Mouse (Mus musculus): ENCODE measurements around the gene Epha6.
"Not testable (repeated sequence)": the region's sequence is repeated elsewhere in the genome, so short reads cannot be mapped to it uniquely, and the experiment has no call there.

The Epha6 gene

DNA sequence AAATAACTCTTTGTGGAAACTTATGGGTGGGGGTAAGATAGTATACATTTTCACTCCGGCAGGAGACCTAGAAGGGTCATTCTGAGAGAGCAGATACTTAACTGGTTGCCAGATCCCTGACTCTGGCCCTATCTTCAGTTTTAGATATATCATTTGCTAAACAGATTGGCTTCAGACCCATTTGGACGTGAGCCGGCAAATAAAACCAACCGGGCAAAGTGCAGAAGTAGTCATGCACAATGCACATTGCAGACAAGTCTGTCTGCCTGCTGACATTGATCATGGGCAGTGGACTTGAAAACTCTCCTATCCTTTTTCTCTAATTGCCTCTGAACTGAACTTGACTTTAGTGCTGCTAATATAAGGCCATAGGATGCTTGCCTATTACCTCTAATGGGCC is 681.6 kb downstream of the Epha6 start:
- DNase-seq (ENCODE audit: low spot score): no peak

DNA sequence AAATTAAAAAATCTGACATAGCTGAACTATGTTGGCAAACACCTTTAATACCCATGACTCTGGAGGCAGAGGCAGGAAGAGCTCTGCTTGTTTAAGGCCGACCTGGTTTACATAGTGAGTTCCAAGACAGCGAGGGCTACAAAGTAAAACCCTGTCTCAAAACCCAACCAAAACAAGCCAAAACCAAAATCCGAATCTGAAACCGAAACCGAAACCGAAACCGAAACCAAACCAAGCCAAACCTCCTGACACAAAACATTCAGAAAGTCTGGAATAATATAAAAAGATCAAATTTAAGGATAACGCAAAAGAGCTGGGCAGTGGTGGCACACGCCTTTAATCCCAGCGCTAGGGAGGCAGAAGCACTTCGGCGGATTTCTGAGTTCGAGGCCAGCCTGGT is 725.3 kb downstream of the Epha6 start:
- no peak for DNase-seq (ENCODE audit: low spot score)

DNA sequence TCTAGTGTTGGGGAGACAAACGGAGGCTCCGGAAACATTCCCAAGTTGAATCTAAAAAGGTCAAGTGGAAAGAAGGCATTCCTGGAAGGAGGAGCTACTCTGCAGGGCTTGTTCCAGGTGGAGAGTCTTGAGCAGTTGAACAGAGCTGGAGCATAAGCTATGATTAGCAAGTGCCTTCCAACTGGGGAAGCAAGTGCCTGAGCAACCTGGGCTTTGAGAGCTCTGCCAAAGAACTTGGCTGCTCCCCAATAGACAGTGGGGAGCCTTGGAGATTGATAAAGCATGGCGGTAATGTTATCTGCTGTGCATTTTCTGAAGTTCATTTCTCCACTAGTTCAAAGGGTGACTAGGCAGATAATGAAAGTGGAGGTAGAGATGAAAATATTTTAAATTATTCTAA is 733.5 kb downstream of the Epha6 start:
- no peak for DNase-seq (ENCODE audit: low spot score)

DNA sequence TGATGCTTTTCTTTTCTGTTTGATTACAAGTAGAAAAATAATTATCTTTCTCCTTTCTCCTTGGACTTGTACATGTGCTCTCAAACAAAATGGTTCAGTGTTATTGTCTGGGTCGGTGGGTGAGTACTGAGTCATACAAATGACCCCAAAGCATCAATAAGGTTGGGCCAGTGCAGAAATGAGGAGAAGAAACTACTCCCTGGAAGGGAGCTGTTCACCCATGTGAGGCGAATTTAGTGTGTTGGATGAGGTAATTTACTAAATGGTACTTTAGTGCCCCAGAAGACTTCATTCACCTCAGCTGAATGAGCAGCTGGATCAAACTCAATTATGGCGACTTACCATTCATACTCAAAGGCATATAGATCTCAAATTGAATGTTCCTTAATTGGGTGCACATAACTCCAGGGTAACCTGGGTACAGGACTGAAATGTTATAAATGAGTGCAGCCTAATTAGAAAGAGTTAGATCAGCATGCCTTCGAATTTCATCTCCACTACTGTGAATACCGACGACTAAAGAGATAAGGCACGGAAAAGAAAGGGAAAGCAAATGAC is 751.1 kb downstream of the Epha6 start:
- DNase-seq (ENCODE audit: low spot score): no peak

DNA sequence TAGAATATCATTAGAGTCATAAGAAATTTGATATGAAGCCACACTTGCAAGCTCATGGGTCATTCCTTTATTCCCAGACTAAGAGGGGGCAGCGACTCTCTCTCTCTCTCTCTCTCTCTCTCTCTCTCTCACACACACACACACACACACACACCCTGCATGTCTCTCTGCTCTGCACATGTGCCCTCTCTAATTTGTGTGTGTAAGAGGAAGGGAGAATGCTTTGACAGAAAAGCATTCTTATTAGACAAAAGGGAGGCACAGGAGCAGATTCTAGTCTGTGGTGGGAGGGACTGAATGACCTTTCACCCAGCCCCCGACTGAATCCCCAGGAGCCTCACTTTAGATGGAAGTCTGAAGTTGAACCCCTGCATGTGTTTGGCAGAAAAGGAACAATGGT is 752.6 kb downstream of the Epha6 start:
- DNase-seq (ENCODE audit: low spot score): no peak

DNA sequence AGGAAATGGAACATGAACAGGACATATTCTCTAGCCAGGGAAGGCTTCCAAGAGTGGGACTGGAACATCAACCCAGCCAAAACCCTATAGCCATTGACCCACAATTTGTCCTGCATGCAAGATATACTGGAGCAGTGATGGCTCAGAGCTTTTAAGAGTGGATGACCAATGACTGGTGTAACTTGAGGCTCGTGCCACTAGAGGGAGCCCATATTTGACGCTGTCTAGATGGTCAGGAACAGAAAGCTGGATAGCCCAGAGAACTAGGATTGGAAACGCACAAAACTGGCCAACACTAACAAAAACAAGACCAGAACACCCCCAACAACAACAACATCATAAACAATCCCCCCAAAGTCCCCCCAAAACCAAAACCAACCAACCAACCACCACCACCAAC is 758.8 kb downstream of the Epha6 start:
- peak; percentile 43 for DNase-seq (ENCODE audit: low spot score)

DNA sequence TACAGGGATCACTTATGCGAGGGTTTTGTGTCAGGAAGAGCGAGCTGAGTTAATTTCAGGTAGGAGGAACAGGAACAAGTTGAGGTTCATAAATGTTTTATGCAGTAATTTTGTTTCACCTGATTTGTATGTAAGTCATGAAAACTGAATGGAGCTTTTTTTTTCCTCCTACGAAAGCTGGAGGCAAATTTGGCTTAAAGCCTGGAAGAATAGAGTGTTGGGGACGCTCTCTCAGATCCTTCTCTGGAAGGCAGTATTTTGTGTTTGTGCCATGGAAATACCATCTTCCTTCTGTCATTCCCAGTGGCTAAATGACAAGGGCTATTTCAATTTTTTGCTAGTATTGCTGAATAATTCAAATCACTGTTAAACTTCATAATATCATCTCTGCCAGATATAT is 768.6 kb downstream of the Epha6 start:
- no peak for DNase-seq (ENCODE audit: low spot score)

DNA sequence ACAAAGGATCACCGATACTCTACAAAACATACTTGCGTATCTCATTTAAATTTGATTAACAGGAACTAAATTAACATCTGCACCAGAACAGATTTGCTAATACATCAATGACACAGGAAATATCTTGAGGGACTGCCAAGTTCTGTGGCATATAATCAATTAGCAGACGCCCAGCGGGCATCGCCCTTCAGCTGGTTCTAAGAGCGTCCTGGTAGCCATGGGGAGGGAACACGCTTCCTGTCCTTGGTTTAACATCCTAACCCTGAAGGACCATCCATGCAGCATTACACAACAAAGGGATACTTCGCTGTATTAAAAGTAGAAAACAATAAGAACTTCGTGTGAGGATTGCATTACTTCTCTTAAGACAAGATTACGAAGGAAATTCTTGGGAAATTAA is 769.0 kb downstream of the Epha6 start:
- no peak for DNase-seq (ENCODE audit: low spot score)

DNA sequence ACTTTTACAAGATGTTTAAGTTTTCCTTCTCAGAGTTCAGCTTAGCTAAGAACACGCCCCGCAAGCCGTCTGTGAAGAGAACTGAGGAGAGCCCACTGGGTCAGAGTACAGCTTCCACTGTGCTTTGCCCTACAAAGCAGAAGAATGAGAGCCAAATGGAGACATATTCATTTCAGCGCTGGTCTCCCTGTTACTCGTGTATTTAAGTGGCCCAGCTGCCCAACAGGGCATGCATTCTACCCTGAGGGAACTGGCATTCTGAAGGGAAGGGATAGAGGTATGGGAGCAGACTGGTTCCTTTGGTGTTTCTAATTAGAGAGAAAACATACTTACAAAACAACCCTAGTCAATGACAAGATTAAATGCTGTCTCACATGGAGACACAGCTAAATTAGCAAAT is 772.9 kb downstream of the Epha6 start:
- DNase-seq (ENCODE audit: low spot score): no peak

DNA sequence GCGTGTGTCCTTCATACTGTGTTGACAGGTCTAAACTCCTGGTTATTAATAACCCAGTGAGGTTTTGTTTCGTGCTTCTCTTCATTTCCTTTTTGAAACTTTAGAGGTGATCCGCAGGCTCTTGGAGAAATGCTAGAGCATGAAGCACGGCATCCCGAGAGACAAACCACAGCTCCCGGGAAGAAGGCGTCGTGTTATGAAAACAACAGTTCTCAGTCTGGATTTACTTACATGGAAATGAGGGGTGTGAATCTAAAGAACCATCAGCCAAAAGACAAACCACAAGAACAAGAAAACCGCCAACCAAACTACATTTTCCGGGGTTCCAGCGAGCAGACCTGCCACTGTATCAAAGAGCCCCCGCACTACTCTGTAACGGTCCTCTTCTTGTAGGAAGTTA is 775.7 kb downstream of the Epha6 start:
- no peak for DNase-seq (ENCODE audit: low spot score)

DNA sequence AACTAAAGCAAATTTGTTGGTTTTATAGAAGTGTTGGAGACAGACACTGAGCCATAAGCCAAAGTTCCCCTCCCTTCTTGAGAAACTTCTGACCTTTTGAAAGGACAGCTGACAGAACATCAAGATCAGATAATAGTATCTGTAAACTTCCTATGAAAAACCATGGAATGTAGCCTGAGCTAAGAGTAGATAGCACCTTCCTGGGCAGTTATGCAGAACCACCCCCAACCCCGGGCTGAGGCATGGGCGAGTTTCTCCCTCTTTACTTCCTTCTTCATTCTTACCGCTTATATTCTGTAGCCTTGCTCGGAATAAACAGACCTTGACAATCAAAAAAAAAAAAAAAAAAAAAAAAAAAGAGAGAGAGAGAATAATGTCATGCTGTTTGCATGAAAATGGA is 805.5 kb downstream of the Epha6 start:
- not testable (repeated sequence) for DNase-seq (ENCODE audit: low spot score)

DNA sequence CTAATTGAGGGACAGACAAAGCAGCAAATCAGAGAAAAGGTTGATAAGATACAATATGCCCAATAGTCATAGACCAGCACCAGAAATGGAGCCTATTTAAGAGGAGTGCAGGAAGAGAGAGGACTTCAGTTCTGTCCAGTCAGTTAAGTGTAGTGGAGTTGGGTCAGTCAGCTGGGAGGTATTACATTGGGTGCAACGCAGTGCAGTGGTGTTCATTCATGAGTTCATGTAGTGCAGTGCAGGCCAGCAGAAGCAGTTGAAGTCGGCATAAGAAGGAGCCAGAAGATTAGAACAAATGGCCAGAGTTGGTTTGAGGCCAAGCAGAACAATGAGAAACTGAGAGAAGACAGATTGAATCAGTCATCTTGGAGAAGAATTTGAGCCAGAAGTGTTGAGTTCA is 833.0 kb downstream of the Epha6 start:
- no peak for DNase-seq (ENCODE audit: low spot score)

DNA sequence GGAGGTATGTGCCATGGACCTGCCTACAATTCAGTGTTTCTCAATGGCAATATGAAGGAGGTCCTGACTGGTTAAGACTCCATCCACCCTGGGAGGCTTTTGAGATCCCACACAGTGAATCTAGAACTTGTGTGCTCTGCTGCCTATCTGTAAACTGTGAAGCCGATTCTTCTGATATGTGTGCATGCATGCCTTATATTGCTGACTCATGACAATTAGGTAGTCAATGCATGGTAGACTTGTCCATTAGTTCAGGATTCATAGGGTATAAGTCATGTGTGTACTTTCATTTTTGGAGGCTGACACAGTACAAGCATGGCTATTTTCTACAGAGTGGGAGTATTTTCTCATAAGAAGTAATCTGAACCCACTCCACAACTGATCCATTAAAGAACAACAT is 834.9 kb downstream of the Epha6 start:
- DNase-seq (ENCODE audit: low spot score): no peak

DNA sequence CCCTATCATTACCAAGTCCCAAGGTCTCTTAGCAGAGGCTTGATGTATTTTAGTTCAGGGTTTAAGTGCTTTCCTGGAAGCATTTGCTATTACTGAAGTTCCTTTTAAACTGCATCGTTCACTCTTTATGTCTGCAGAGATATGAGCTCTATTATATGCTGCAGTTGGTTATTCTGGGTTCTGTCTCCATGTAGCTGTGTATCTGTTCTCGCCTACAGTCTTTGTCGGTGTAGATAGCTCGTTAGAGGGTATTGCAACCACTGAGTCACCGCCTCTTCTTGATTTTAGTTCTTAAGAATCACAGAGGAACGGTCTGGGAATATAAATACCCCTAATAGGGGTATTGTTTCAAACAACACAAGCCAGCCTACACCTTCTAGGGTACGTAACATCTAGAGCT is 835.4 kb downstream of the Epha6 start:
- no peak for DNase-seq (ENCODE audit: low spot score)

DNA sequence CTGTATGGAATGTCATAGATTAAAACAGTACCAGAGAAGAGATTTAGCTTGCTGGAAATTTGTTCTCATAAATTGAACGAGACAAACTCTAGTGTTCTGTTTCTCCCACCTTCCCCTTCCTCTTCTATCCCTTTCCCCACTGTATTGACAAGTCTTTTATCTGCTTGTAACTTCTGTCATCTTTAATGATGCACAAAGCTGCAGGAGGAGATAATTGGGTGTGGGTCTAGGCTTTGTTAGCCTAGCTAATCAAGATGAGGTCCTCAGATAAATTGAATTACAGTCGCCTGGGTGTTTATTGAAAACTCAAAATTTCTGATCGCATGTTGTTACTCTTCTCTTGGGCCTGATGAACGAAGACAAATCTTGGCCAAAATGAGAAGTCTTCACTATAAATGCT is 844.5 kb downstream of the Epha6 start:
- no peak for DNase-seq (ENCODE audit: low spot score)

DNA sequence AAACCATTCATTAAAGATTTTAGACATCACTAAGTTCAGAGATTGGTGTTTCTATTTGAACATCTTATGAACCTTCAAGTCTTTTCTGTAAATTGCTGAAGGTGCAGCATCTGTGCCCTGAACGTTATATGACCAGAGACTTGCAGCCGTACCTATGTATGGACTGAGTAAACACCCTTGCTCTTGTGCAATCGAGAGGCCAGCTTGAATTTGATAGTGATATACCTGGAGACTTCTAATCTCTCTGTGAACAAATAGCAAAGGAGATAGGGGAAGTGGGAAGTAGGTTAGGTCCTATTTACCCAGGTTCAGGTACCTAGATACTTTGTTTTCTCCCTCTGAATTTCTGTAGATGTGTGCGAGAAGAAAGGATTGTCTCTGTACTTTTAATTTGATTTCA is 854.4 kb downstream of the Epha6 start:
- no peak for DNase-seq (ENCODE audit: low spot score)

DNA sequence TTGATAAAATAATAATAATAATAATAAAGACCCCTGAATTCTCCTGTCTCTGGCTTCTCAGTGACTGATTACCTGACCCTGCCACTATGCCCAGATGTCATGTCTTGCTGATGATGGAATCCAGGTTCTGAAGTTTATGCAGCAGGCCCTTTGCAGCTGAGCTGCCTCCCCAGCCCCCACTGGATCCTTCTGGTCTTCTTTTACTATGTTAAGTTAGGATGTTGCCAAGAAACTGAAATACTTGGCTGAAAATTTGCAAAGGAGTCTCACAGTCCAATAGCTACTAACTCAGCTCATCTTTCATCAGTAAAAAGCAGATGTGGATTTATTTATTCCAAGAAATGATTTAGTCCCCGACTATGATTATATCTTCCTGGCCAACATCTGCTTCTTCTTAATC is 861.7 kb downstream of the Epha6 start:
- DNase-seq (ENCODE audit: low spot score): no peak

DNA sequence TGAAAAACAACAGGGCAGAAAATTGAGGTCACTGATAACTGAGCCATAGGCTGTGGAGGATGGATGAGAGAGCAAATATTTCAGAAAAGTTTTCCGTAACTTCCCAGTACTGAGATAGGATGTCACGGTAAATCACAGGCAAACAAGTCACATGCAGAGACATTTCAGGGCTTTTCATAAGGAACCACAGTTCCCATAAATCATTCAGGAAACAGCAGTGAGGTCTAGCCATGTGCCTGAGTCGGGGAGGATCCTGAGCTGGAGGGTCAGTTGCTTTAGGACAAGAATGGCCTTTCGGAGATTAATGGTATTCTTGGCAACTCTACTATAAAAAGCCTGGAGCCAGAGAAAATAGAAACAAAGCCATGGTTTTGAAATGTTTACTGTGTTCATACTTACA is 889.8 kb downstream of the Epha6 start:
- no peak for DNase-seq (ENCODE audit: low spot score)

DNA sequence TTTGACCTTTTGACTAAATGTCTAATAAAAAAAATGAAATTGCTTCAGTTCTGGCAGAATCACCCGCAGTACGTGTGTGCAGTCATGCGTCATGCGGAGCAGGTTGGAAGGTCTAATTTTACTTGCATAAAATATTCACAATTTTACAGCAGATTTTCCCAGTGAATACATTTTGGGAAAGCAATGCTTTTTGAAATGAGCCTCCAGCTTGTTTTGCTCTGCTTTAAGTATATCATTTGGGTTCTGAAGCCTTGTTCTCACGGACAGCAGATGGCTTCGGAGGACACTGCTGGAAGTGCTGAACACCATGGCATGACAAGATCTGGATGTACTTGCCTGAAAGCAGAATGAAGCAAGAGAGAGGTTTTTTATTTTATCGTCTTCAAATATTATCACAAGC is 912.1 kb downstream of the Epha6 start:
- no peak for DNase-seq (ENCODE audit: low spot score)

DNA sequence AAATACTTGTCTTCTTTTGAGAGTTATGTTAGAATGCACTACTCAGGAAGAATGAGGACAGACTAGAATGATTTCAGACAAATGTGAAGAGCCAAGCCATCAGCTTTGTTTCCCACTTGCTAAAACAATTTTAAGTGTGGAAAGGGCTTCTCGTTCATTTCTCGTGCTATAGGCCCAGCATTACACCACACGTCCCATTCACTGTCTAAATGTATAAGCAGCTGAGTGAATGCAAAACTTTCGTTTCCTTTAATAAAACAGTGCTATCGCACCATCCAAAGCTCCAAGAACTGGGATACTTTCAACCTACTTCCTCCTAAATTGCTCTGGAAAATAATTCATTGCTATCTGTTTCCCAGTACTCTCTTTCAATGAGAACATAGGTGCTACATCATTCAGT is 916.2 kb downstream of the Epha6 start:
- no peak for DNase-seq (ENCODE audit: low spot score)

DNA sequence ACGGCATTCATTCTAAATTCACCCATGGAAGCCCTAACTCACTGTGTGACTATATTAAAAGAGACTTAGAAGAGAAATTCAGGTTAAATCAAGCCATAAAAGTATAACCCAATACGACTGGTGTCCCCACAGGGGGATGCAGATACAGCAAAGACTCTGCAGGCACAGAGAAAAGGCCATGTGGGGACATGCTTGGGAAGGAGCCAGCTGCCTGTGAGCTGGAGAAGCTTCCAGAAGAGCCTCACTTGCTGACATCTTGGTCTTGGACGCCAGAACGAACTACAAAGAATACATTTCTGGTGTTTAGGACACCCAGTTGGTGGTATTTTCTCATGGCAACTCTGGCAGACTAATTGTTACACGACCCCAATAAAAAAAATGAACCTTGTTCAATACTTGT is 920.2 kb downstream of the Epha6 start:
- no peak for DNase-seq (ENCODE audit: low spot score)

DNA sequence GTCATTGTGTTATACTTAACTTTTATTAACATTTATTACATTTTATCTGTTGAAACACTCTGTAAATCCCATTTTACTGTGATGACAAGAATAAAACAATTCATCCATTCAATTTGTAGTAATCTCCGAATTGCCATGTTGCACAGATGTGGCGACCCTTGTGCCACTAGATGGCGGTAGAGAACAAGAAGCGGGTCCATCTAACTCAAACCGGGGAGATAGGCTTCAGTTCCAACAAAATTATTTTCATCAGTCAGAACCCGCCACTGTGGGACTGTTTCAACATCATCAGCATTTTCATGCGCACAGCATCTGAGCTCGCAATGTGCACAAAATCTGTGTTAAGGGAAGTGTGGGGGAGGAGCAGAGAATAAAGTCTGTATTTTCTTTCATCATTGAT is 921.9 kb downstream of the Epha6 start:
- DNase-seq (ENCODE audit: low spot score): peak; percentile 89

DNA sequence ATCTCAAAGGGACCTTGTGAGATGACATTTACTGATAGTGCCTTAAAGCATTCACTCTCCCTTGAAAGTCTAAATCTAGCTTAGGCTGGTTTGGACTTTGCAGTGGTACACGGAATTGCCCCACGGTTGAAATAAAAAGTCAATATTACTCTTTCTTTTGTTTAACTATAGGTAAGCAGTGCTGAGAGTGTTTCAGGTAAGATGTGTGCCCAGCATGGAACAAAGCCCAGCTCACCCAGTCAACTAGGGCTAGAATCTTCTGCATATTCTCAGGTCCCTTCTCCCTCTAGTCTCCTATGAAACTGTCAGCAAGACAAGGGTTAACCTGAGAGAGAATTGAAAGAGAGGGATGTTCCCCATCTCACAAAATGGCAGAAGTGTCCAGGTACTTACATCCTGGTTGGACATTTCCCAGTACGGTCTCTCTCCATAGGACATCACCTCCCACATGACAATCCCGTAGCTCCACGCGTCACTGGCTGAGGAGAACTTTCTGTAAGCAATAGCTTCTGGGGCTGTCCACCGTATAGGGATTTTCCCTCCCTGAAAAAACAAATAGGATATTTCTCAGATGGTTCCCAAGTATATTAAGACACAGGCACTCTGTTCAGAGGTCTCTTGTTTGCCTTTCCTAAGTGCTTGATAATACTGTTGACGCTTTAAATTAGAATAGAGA is 923.0 kb downstream of the Epha6 start:
- DNase-seq (ENCODE audit: low spot score): no peak

DNA sequence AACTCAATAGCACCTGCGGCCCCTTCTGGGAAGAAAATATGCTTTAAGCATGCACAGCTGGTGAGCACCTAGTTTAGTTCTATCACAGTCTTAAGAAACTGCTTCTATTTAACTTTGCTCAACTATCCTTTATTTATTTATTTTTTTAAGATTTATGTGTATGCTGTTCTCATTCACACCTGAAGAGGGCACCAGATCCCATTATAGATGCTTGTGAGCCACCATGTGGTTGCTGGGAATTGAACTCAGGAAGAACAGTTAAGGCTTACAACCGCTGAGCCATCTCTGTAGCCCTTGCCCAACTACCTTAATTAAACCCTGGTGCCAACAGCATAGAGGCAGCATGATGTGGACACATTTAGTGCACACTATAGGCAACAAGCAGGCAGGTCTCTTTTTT is 938.4 kb downstream of the Epha6 start:
- DNase-seq (ENCODE audit: low spot score): no peak

DNA sequence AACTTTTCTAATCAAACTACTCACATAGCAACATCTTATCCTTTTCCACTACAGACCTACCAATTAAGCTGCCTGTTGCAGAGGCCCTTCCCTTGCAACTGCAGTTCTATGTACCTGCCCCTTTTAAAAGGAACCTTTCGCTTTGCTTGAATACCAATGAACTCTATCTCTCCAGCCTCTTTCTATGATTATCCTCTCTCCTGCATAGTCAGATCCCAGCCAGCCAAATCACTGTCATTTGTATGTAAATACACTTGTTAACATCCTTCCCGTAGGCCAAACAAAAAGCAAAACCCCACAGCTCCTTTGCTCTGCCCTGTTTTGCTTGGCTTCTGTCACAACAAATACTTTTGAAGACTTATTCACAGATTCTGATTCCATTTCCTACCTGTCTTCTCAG is 961.6 kb downstream of the Epha6 start:
- DNase-seq (ENCODE audit: low spot score): no peak

Data from adipocyte (in vitro differentiated cells).